Mouse (Mus musculus) Patski (cell line): ENCODE data around the gene Sptb. TPM values are rescaled to one million over a fixed set of nuclear protein-coding genes. Genes with fewer than 3 reads are reported as not detected.

ENCODE experiments used
- ATAC-seq: fragments of 100-300 bp; one replicate; pipeline ENCODE4 v1.8.0; 2021
- CTCF ChIA-PET: fragments of 350-600 bp; sonication (Branson Sonifier 250); formaldehyde crosslinking; loops from one replicate; lab custom pipeline; 2022; ENCODE audit warnings: inconsistent platforms; lab: Charles Lee
- POLR2A ChIA-PET: fragments of 350-600 bp; sonication (Branson Sonifier 250); formaldehyde crosslinking; loops from one replicate; lab custom pipeline; 2022; ENCODE audit warnings: antibody characterized with exemption, inconsistent platforms; lab: Charles Lee
- DNase-seq: peaks from one replicate; pipeline ENCODE4 v3.0.0-alpha.2; 2011; ENCODE audit warnings: low read depth, low spot score
- H3K27me3 ChIP-seq: fragments of 371-371 bp; one replicate; pipeline ENCODE4 v1.5.1; 2021
- CTCF ChIP-seq: fragments of 100-300 bp; IDR thresholded peaks from one replicate; pipeline ENCODE4 v1.5.1; 2021
- in situ Hi-C: fragments of 300-500 bp; cut with MboI; formaldehyde crosslinking; loops from 3 replicates; pipeline ENCODE4 v1.11.1; 2018; ENCODE audit warnings: low pct_unique_long_range_greater_than_20kb, mixed read lengths
- polyA plus RNA-seq: library from polyadenylated mRNA; unstranded; gene quantifications from one replicate; pipeline ENCODE4 v1.2.3, GENCODE M21; 2021

Sptb gene
- polyA plus RNA-seq, 1 experiment from 2014 or later: 0.81 TPM

- no peak for TF ChIP-seq CTCF
- CTCF ChIA-PET: interaction anchor here (1.0 to 1.3 kb wide), 2 partner anchors 17 to 62 kb away, joined by 3 to 4 read pairs; no protein-coding TSS in a partner anchor
- H3K27me3 ChIP-seq: no peaks in the 10 kb centered on the region
- in situ Hi-C loops: no loop called here
- POLR2A ChIA-PET: interaction anchor here (1.7 kb wide), 1 partner anchor 9 kb away, joined by 5 read pairs; no protein-coding TSS in a partner anchor
- ATAC-seq (no peak), DNase-seq (no peak)
Measured at GRCm38 (mm10) chr12:76558206-76558605, 152.1 kb downstream of the Sptb start.

- ATAC-seq: no peak
- ChIA-PET POLR2A (interaction anchor here (0.6 to 1.7 kb wide), 3 partner anchors 8 to 1059 kb away, joined by 3 to 5 read pairs (median 4); no protein-coding TSS in a partner anchor), CTCF (interaction anchor here (0.8 to 1.3 kb wide), 3 partner anchors 36 to 61 kb away, joined by 3 to 4 read pairs (median 3); no protein-coding TSS in a partner anchor)
- in situ Hi-C loops: no loop called here
- no peak for TF ChIP-seq CTCF
- no peaks in the 10 kb centered on the region for H3K27me3 ChIP-seq
- no peak for DNase-seq
Measured at GRCm38 (mm10) chr12:76556745-76557389, 153.5 kb downstream of the Sptb start.

DNA sequence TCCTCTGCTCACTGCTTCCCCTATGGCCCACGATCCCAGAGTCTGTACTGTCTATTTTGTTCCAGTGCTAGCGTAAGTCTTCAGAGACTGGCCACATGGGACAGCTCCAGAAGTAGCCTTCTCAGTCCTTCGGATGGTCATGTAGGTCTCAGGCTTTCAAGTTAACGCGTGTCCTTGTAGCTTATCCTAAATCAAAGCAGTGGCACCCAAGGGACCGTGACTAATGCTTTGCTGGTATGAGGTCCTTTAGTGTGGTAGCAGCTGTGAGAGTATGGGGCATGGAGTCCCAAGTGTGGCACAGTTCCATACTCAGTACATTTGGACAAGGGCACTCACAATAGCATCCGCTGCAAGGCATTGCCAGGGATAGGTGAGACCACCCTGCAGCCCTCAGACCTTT, 154.2 kb downstream of the Sptb start:
- TF ChIP-seq CTCF: no peak
- DNase-seq (no peak), ATAC-seq (no peak)
- CTCF ChIA-PET: no interaction called here
- in situ Hi-C loops: no loop called here
- POLR2A ChIA-PET: interaction anchor here (0.6 to 1.7 kb wide), 2 partner anchors 7 to 9 kb away, joined by 3 to 5 read pairs; no protein-coding TSS in a partner anchor
- H3K27me3 ChIP-seq: no peaks in the 10 kb centered on the region

DNA sequence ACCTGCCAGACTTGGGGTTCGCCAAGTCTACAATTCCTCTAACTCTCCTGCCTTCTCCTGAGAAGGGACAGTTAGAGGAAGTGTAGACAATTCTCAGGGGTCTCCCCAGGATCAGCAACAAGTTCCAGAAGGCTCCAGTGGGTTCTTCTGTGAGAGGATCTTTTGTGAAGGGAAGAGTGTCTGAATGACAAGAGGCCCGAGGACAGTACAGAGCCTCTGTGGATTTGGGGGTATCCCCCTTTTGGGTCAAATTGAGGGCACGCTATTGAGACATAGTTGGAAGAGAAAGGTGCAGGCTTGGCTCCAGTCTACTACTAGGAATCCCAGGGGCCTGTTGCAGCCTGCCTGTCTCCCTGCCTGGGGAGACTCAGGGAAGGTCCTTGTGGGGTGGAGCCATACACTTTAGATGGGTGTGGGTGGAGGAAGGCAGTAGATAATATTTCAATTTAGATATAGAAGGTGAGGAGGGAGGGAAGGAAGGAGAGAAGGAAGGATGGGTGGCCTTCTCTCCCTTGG, 155.4 kb downstream of the Sptb start:
- TF ChIP-seq CTCF: no peak

DNA sequence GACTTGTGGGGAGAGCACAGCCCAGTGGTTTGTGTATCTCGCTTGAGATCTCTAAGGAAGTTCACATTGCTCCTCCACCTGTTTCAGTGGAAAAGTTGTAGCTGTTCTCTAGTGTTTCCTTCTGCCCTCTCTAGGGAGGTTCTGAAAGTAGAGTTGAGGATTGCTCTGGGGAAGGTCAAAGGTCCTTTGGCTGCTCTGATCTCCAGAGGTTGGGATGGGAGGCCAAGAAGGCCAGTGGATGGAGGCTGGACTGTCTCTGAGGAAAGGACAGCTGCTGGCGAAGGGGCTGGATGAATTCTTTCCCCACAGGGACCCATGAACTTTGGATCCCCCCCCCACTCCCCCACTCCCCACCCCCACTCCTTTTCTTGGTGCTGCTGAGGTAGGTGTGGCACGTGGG, 156.0 kb downstream of the Sptb start:
- in situ Hi-C loops: no loop called here
- no peak for ATAC-seq
- ChIA-PET POLR2A (no interaction called here), CTCF (no interaction called here)
- H3K27me3 ChIP-seq: no peaks in the 10 kb centered on the region
- no peak for DNase-seq
- no peak for TF ChIP-seq CTCF

More for the DNA sequence above, 155.4 kb downstream of the Sptb start:
- in situ Hi-C loops: no loop called here
- H3K27me3 ChIP-seq: no peaks in the 10 kb centered on the region
- DNase-seq (no peak), ATAC-seq (no peak)
- ChIA-PET POLR2A (no interaction called here), CTCF (no interaction called here)

DNA sequence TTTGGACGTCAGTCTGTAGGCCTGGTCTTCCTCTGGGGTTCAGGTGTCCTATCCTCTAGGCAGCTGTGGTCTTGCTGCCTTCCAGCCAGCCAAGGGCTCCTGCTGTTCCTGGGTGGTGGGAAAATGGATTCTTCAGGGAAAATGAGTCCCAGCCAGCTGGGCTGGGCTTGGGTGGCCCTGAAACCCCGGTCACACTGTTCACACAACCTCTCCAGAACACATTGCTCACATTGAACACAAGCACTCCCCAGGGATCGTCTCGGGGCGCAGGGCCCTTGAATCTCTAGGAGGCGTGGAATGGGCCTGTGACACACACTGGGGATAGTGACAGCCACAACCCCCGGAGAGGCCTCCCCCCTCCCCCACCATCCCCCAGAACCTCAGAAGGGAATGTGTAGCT, 156.4 kb downstream of the Sptb start:
- H3K27me3 ChIP-seq: no peaks in the 10 kb centered on the region
- ChIA-PET CTCF (interaction anchor here (0.9 kb wide), 1 partner anchor 58 kb away, joined by 3 read pairs; no protein-coding TSS in a partner anchor), POLR2A (no interaction called here)
- no peak for TF ChIP-seq CTCF
- in situ Hi-C loops: no loop called here
- DNase-seq (no peak), ATAC-seq (no peak)

GRCm38 (mm10) chr12:76552958-76553357, 157.4 kb downstream of the Sptb start:
- no peak for TF ChIP-seq CTCF
- ATAC-seq (no peak), DNase-seq (no peak)
- CTCF ChIA-PET: interaction anchor here (0.9 kb wide), 1 partner anchor 57 kb away, joined by 3 read pairs; no protein-coding TSS in a partner anchor
- no peaks in the 10 kb centered on the region for H3K27me3 ChIP-seq
- POLR2A ChIA-PET: no interaction called here
- in situ Hi-C loops: no loop called here

DNA sequence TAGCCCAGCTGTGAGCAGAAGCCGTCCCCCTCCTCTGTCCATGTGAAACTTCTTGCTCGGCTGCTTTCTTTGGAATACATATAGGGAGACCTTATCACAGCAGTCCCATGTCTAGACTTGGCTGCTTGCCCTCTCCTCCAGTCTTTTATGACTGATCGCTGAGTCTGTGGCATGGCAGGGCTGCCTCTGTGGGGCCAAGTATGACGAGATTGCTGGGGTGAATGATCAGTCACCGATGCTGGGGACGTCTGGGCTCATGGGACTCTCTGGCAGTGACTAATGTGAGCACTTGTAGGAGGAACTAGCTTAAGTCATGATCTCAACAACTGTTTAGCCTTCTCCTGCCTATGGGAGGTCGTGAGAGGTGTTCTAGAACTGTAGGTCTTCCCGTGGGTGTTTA, 158.0 kb downstream of the Sptb start:
- no peak for TF ChIP-seq CTCF
- DNase-seq (no peak), ATAC-seq (peak; percentile 44)
- CTCF ChIA-PET: interaction anchor here (0.8 kb wide), 1 partner anchor 10 kb away, joined by 3 read pairs; no protein-coding TSS in a partner anchor
- no peaks in the 10 kb centered on the region for H3K27me3 ChIP-seq
- in situ Hi-C loops: no loop called here
- POLR2A ChIA-PET: no interaction called here

DNA sequence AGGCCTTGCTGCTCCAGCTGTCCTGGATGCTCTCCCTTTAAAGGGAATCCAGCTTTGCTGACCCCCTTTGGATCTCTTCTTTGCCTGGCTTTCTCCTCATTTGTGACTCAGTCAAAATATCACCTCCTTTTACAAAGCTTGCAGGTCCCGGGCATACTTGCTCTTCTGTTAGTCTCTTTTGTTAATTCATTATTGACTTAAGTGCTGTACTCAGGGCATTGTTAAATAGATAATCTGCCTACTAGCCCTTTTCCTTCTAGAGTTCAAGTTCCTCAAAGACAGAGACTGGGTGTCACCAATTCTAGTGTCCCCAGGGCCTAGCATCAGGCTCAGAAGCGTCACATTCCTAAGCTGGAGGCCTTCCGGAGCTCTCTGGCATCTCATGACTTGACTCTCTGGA, 161.1 kb downstream of the Sptb start:
- no peak for TF ChIP-seq CTCF
- DNase-seq: no peak
- CTCF ChIA-PET: interaction anchor here (1.2 to 1.5 kb wide), 3 partner anchors 18 to 53 kb away, joined by 3 to 5 read pairs (median 5); no protein-coding TSS in a partner anchor
- no peak for ATAC-seq
- in situ Hi-C loops: no loop called here
- POLR2A ChIA-PET: interaction anchor here (1.0 to 1.9 kb wide), 2 partner anchors 8 to 13 kb away, joined by 3 to 5 read pairs; no protein-coding TSS in a partner anchor
- H3K27me3 ChIP-seq: no peaks in the 10 kb centered on the region

GRCm38 (mm10) chr12:76548082-76548423, 162.3 kb downstream of the Sptb start:
- no peak for TF ChIP-seq CTCF
- CTCF ChIA-PET: interaction anchor here (0.9 to 1.5 kb wide), 4 partner anchors 14 to 52 kb away, joined by 3 to 5 read pairs (median 3); no protein-coding TSS in a partner anchor

More at GRCm38 (mm10) chr12:76548082-76548423, 162.3 kb downstream of the Sptb start:
- no peaks in the 10 kb centered on the region for H3K27me3 ChIP-seq
- ATAC-seq: no peak
- in situ Hi-C loops: no loop called here
- POLR2A ChIA-PET: interaction anchor here (1.0 to 1.9 kb wide), 3 partner anchors 8 to 16 kb away, joined by 3 to 5 read pairs (median 3); no protein-coding TSS in a partner anchor
- DNase-seq: no peak
